In genomic region chr4:148790940-148791339, GRCm38 (mm10) we compare ENCODE assay signal across 12 mouse cellular contexts.
"Had no signal": no experiment of that assay in that cellular context is flagged by ENCODE, and none has a peak within 500 bp of the region (broad histone marks: within the 10 kb centered on the region; RNA-seq: fewer than 3 reads in every experiment).

No protein-coding gene starts in this region.

- H3K4me1 ChIP-seq: liver, embryonic 13.5 days had no signal

- H3K27ac ChIP-seq: left cerebral cortex, adult 2 months; limb, embryonic 12.5 days; liver, embryonic 13.5 days; midbrain, embryonic 13.5 days had no signal

- H3K4me2 ChIP-seq: limb, embryonic 12.5 days; liver, embryonic 13.5 days; midbrain, embryonic 13.5 days had no signal

- H3K9ac ChIP-seq: limb, embryonic 12.5 days; liver, embryonic 13.5 days; liver, postnatal 0 days; midbrain, embryonic 13.5 days had no signal

- H3K9me3 ChIP-seq: limb, embryonic 12.5 days; liver, embryonic 13.5 days; midbrain, embryonic 13.5 days had no signal

- DNase-seq: kidney, postnatal 14 days; liver; liver, embryonic 13.5 days; liver, postnatal 0 days; lung, postnatal 36 days; right cerebral cortex, adult 18-20 months; right cerebral cortex, postnatal 25 days; thymus, postnatal 36 days had no signal

- ATAC-seq: liver, postnatal 0 days; lung, postnatal 0 days; midbrain, embryonic 13.5 days had no signal

- H3K4me3 ChIP-seq: left cerebral cortex, adult 2 months; limb, embryonic 12.5 days; liver, embryonic 13.5 days; midbrain, embryonic 13.5 days had no signal

- H3K36me3 ChIP-seq: limb, embryonic 12.5 days; liver, embryonic 13.5 days; midbrain, embryonic 13.5 days had no signal
